Mouse (Mus musculus): Measurements from ENCODE around the gene Fut1. TPM values are rescaled to one million over a fixed set of nuclear protein-coding genes. Genes with fewer than 3 reads are reported as not detected.

The Fut1 gene
- polyA plus RNA-seq (2014; fragmentation: Nextera tagmentation; extraction: Ambion mirVana), result not detected in 2 replicates

DNA sequence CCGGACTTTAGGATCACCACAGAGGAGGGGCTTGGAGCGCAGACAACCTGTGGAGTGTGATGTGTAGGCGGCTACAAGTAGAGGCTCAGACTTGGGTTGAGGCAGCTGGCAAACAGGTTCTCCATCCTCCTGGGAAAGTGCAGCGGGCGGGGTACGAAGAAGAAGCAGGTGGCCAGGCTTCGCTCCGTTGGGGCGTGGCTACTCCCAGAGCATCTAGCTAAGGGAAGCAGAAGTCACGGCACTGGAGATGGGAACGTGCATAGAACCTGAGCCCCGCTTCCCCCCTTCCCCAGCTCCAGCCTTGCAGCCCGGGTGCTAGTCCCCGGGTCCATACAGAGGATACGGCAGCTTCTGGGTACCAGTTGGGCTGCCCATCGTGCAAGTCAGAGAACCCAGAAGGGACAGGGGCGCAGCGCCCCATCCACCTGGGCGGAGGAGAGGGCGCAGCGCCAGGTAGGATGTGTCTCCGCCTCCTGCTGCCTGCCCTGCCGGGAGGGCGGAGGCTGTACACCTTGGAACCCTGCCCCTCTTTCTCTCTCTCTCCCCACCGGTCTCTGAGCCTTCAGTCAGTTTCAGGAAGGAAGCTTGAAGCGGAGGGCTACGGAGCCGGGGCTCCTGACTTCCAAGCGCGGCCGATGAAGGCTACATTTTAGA, at the start of gene Fut1:
Gene Fut1 (plus strand): TSS at position 248 of the 654 bp plus-strand sequence.
- no peak within 1 kb of the TSS for H3K9ac ChIP-seq (ENCODE audit: low read length)
- ATAC-seq (ENCODE audit: insufficient read depth, low FRiP score, low TSS enrichment) (no peak), DNase-seq (ENCODE audit: low spot score) (no peak)
- H3K36me3 ChIP-seq (ENCODE audit: control insufficient read depth, insufficient read depth, low read length), result no peaks in the 10 kb centered on the region
- no peak within 1 kb of the TSS for H3K4me3 ChIP-seq (ENCODE audit: low read depth, low read length)
- no peaks in the 10 kb centered on the region for H3K9me3 ChIP-seq (ENCODE audit: control insufficient read depth, low read length)
- WGBS, result 5% methylated on average over 31 of the region's 31 CpGs
- no peak within 1 kb of the TSS for H3K27ac ChIP-seq (ENCODE audit: low read depth, low read length)
- H3K27me3 ChIP-seq (ENCODE audit: control insufficient read depth, insufficient read depth, low read length), result peaks cover 21% of the 10 kb centered on the region
- H3K4me1 ChIP-seq (ENCODE audit: control insufficient read depth, insufficient read depth, low read length), result no peaks in the 10 kb centered on the region
- H3K4me2 ChIP-seq (ENCODE audit: low read depth), result no peak within 1 kb of the TSS

DNA sequence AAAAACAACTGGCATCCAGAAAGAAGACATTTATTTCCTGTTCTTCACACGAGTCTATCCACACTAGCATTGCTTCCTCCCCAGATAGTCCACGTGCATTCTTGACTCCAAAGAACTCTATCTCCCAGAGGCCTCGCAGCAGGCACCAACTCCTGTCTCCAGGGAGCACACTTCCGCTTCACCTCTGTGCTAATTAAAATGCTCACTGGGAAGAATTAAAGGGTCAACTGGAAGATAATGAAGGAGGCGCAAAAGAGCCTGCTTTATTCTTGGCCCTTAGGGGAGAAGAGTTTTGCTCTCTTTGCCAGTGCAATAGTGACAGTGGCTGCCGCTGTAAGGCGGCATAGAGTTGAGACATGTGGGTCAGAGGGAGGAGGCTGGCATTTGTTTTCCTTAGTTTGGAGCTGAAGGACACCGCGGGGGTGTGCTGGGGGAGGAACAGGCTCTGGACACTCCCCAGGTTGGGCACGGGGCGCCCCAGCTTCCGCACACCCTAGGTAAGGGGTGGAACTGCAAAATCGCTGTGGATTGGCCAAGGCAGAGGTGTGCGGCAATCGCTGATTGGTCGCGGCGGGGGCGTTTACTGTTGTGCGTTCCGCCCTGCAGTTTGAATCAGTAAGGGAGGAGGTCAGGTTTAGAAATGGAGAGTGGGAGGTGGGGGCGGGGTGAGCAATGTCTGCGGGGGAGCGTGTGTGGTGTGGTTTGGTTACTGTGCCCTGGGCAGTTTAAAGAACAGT, 49.1 kb upstream of the Fut1 start:
- H3K27ac ChIP-seq (ENCODE audit: low read depth, low read length), result no peak overlapping the region
- no peaks in the 10 kb centered on the region for H3K27me3 ChIP-seq (ENCODE audit: control insufficient read depth, insufficient read depth, low read length)
- 2% methylated on average over 24 of the region's 24 CpGs for WGBS
- H3K9me3 ChIP-seq (ENCODE audit: control insufficient read depth, low read length), result no peaks in the 10 kb centered on the region
- ATAC-seq (ENCODE audit: insufficient read depth, low FRiP score, low TSS enrichment) (peak; percentile 90), DNase-seq (ENCODE audit: low spot score) (peak; percentile 86)
- H3K4me1 ChIP-seq (ENCODE audit: control insufficient read depth, insufficient read depth, low read length), result peaks cover 15% of the 10 kb centered on the region
- peak overlapping the region; percentile 87 for H3K4me2 ChIP-seq (ENCODE audit: low read depth)
- peak overlapping the region; percentile 41 for H3K9ac ChIP-seq (ENCODE audit: low read length)
- peak overlapping the region; percentile 37 for H3K4me3 ChIP-seq (ENCODE audit: low read depth, low read length)
- H3K36me3 ChIP-seq (ENCODE audit: control insufficient read depth, insufficient read depth, low read length), result no peaks in the 10 kb centered on the region

DNA sequence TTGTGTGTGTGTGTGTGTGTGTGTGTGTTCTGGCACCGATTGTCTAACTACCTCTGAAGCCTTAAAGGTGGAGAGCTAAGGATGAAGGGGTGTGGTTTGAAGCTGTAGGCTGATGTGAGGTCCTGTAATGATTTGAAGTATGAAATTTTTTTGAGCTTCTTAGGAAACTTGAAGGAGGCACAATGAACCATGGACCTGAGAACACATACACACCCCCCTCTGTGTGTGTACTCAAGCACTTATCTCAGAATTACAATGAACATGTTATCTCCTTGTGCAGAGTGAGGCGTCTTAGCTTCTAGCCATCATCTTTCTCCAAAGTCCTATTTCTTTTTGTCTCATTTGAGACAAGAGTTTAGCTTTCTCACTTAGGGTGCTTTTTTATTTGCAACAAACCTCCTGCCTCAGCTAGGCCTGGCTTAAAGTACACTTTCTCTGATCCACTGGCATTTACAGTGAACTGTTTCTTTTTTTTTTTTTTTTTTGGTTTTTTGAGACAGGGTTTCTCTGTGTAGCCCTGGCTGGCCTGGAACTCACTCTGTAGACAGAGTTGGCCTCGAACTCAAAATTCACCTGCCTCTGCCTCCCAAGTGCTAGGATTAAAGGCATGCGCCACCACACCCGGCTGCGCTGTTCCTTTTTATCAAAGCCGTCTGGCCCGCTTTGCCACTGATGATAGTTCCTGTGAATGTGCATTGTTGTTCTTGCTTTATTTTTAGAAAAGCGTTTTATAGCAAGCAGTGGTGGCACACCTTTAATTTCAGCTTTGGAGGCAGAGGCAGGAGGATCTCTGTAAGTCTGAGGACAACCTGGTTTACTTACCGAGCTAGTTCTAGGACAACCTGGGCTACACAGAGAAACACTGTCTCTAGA, 48.3 kb upstream of the Fut1 start:
- WGBS, result 84% methylated on average over 10 of the region's 10 CpGs
- Histone ChIP-seq H3K9ac (ENCODE audit: low read length) (peak overlapping the region; percentile 41), H3K4me3 (ENCODE audit: low read depth, low read length) (peak overlapping the region; percentile 37), H3K4me1 (ENCODE audit: control insufficient read depth, insufficient read depth, low read length) (peaks cover 15% of the 10 kb centered on the region), H3K4me2 (ENCODE audit: low read depth) (peak overlapping the region; percentile 87), H3K27ac (ENCODE audit: low read depth, low read length) (no peak overlapping the region), H3K27me3 (ENCODE audit: control insufficient read depth, insufficient read depth, low read length) (no peaks in the 10 kb centered on the region), H3K36me3 (ENCODE audit: control insufficient read depth, insufficient read depth, low read length) (no peaks in the 10 kb centered on the region), H3K9me3 (ENCODE audit: control insufficient read depth, low read length) (no peaks in the 10 kb centered on the region)
- no peak for DNase-seq (ENCODE audit: low spot score)
- no peak for ATAC-seq (ENCODE audit: insufficient read depth, low FRiP score, low TSS enrichment)

DNA sequence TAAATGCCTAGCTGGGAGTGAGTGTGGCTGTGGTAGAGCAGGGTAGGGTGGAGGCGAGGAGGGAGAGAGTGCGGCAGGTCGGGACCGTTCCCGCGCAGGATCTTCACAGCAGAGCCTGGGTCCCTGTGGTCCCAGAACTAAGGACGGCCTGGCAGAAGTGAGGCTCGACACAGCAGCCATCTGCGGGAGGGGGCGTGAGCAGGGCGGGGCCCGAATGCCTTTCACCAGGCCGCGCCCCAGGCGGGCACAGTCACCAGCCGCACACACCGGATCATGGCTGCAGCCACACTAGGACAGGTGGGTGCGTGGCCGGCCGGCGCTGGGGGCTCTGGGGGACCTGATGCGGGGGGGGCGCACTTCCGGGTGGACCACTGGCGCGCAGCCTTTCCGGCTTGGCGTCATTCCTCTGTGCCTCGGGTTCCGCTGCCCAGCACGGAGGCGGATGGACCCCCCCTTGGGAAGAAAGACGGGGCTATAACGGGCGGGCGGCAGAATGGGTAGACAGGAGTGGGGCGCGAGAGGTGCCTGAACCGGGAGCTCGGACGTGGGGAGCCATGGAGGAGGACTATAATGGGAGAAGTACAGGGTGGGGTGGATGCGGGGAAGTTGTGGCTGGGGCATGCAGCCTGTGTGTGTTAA, 46.9 kb upstream of the Fut1 start, which contains the start of gene Bcat2:
Gene Bcat2 (plus strand): TSS at position 51 of the 639 bp plus-strand sequence.
- Histone ChIP-seq H3K9ac (ENCODE audit: low read length) (peak within 1 kb of the TSS; percentile 88), H3K4me2 (ENCODE audit: low read depth) (peak within 1 kb of the TSS; percentile 81), H3K4me3 (ENCODE audit: low read depth, low read length) (peak within 1 kb of the TSS; percentile 71), H3K36me3 (ENCODE audit: control insufficient read depth, insufficient read depth, low read length) (no peaks in the 10 kb centered on the region), H3K27me3 (ENCODE audit: control insufficient read depth, insufficient read depth, low read length) (no peaks in the 10 kb centered on the region), H3K27ac (ENCODE audit: low read depth, low read length) (peak within 1 kb of the TSS; percentile 60; the same call in 1 of the 2 replicates), H3K9me3 (ENCODE audit: control insufficient read depth, low read length) (no peaks in the 10 kb centered on the region), H3K4me1 (ENCODE audit: control insufficient read depth, insufficient read depth, low read length) (peaks cover 15% of the 10 kb centered on the region)
- DNase-seq (ENCODE audit: low spot score), result peak; percentile 73
- ATAC-seq (ENCODE audit: insufficient read depth, low FRiP score, low TSS enrichment), result peak; percentile 63
- WGBS, result under 1% methylated on average over 33 of the region's 42 CpGs

- Histone ChIP-seq H3K4me2 (ENCODE audit: low read depth) (no peak overlapping the region), H3K9ac (ENCODE audit: low read length) (no peak overlapping the region), H3K36me3 (ENCODE audit: control insufficient read depth, insufficient read depth, low read length) (peaks cover 2% of the 10 kb centered on the region; the same call in 1 of the 2 replicates), H3K27ac (ENCODE audit: low read depth, low read length) (no peak overlapping the region), H3K4me3 (ENCODE audit: low read depth, low read length) (no peak overlapping the region), H3K9me3 (ENCODE audit: control insufficient read depth, low read length) (no peaks in the 10 kb centered on the region), H3K4me1 (ENCODE audit: control insufficient read depth, insufficient read depth, low read length) (peaks cover 15% of the 10 kb centered on the region), H3K27me3 (ENCODE audit: control insufficient read depth, insufficient read depth, low read length) (no peaks in the 10 kb centered on the region)
- ATAC-seq (ENCODE audit: insufficient read depth, low FRiP score, low TSS enrichment) (no peak), DNase-seq (ENCODE audit: low spot score) (no peak)
- WGBS, result 50% methylated on average over 1 of the region's 1 CpGs
Observed at GRCm38 (mm10) chr7:45571966-45572365, 45.1 kb upstream of the Fut1 start.

GRCm38 (mm10) chr7:45573954-45574353, 43.1 kb upstream of the Fut1 start:
- WGBS, result 85% methylated on average over 8 of the region's 8 CpGs
- Histone ChIP-seq H3K9me3 (ENCODE audit: control insufficient read depth, low read length) (no peaks in the 10 kb centered on the region), H3K9ac (ENCODE audit: low read length) (no peak overlapping the region), H3K27ac (ENCODE audit: low read depth, low read length) (no peak overlapping the region), H3K4me3 (ENCODE audit: low read depth, low read length) (no peak overlapping the region), H3K27me3 (ENCODE audit: control insufficient read depth, insufficient read depth, low read length) (no peaks in the 10 kb centered on the region), H3K36me3 (ENCODE audit: control insufficient read depth, insufficient read depth, low read length) (peaks cover 2% of the 10 kb centered on the region; the same call in 1 of the 2 replicates), H3K4me1 (ENCODE audit: control insufficient read depth, insufficient read depth, low read length) (peaks cover 9% of the 10 kb centered on the region), H3K4me2 (ENCODE audit: low read depth) (no peak overlapping the region)
- no peak for ATAC-seq (ENCODE audit: insufficient read depth, low FRiP score, low TSS enrichment)
- no peak for DNase-seq (ENCODE audit: low spot score)

DNA sequence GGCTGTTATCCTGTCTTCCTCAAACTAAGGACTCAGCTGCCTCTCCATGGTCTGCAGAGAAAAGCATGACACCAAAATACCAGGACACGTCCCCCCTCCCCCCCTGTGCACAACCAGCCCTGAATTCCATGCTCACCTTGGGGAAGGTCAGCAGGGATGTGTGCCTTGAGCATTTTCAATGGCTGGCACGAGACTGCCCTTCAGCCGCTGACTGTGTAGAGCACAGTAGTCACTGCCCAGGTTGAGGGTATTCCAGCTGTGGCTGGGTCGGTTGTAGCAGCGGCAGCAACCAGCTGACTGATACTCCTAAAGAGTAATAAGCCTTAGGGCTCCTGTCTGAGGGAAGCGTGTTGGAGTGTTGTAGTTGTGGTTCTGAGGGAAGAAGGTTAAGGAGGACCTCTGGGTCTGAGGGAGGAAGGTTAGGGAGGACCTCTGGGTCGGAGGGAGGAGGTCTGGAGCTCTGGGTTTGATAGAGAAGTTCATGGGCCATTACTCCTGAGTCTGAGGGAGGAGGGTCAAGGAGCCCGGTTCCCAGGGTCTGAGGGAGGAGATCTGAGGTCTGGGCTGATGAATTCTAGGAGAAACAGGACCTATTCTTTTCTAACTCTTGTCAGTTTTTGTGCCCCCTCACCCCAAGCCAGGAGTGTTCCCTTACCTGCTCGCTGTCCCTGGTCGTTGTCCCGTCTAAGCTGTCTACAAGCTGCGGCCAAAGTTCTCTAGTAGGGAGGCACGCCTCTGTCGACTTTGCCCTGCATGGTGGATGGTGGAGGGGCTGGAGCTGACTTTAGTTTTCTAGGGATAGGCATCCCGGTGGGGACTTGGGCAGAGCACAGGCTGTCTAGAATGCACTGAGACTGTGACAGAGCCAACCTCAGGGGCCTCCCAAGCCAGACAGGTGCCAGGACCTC, 42.4 kb upstream of the Fut1 start:
- Histone ChIP-seq H3K9me3 (ENCODE audit: control insufficient read depth, low read length) (no peaks in the 10 kb centered on the region), H3K4me3 (ENCODE audit: low read depth, low read length) (no peak overlapping the region), H3K4me1 (ENCODE audit: control insufficient read depth, insufficient read depth, low read length) (peaks cover 8% of the 10 kb centered on the region), H3K4me2 (ENCODE audit: low read depth) (no peak overlapping the region), H3K27ac (ENCODE audit: low read depth, low read length) (no peak overlapping the region), H3K27me3 (ENCODE audit: control insufficient read depth, insufficient read depth, low read length) (no peaks in the 10 kb centered on the region), H3K9ac (ENCODE audit: low read length) (no peak overlapping the region), H3K36me3 (ENCODE audit: control insufficient read depth, insufficient read depth, low read length) (peaks cover 2% of the 10 kb centered on the region; the same call in 1 of the 2 replicates)
- 86% methylated on average over 15 of the region's 15 CpGs for WGBS
- ATAC-seq (ENCODE audit: insufficient read depth, low FRiP score, low TSS enrichment) (no peak), DNase-seq (ENCODE audit: low spot score) (no peak)

Data from neural tube, embryonic 11.5 days (tissue).